In the genomic region with DNA sequence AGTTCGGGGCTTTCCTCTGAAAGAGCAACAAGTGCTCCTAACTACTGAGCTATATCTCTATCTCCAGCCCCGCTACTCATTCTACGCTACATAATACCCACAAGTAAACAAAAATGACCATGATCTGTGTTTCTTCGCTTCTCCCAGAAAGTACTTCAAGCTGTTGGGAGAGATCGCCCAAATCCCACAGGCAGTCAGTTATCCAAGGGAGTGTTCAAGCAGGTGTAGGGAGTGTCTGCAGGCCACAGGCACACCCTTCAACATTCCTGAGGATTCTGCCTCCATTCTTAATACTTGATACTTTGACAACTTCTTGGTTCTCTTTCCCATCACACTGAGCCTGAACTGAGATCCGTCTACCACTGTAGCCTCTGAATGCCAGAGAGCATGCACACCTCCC, we compare ENCODE assay signal across 46 mouse cellular contexts. TPM values are rescaled to one million over a fixed set of nuclear protein-coding genes. Genes with fewer than 3 reads are reported as not detected.
"Had no signal": no experiment of that assay in that cellular context is flagged by ENCODE, and none has a peak within 500 bp of the region (broad histone marks: within the 10 kb centered on the region; RNA-seq: fewer than 3 reads in every experiment).

No protein-coding gene starts in this region.

- H3K4me3 ChIP-seq: limb, embryonic 10.5 days; limb, embryonic 12.5 days; limb, embryonic 13.5 days; limb, embryonic 15.5 days; liver, embryonic 13.5 days; liver, embryonic 15.5 days; lung, embryonic 15.5 days; megakaryocyte, embryonic 14.5 days; midbrain, embryonic 10.5 days; midbrain, embryonic 12.5 days; midbrain, embryonic 13.5 days; midbrain, embryonic 15.5 days; neural tube, embryonic 12.5 days; neural tube, embryonic 13.5 days had no signal

- H3K4me2 ChIP-seq: limb, embryonic 12.5 days; limb, embryonic 13.5 days; limb, embryonic 15.5 days; liver, embryonic 11.5 days; liver, embryonic 13.5 days; liver, embryonic 15.5 days; lung, embryonic 14.5 days; lung, embryonic 15.5 days; midbrain, embryonic 11.5 days; midbrain, embryonic 12.5 days; midbrain, embryonic 13.5 days; midbrain, embryonic 15.5 days; neural tube, embryonic 12.5 days; neural tube, embryonic 13.5 days had no signal

- H3K9ac ChIP-seq: limb, embryonic 12.5 days; limb, embryonic 13.5 days; limb, embryonic 15.5 days; liver, embryonic 13.5 days; liver, embryonic 14.5 days; liver, embryonic 15.5 days; liver, postnatal 0 days; lung, embryonic 14.5 days; lung, embryonic 15.5 days; midbrain, embryonic 12.5 days; midbrain, embryonic 13.5 days; midbrain, embryonic 15.5 days; neural tube, embryonic 12.5 days; neural tube, embryonic 13.5 days had no signal

- H3K4me1 ChIP-seq: liver, embryonic 13.5 days; liver, embryonic 15.5 days; megakaryocyte, embryonic 14.5 days had no signal

- H3K36me3 ChIP-seq: limb, embryonic 10.5 days; limb, embryonic 12.5 days; limb, embryonic 13.5 days; limb, embryonic 15.5 days; liver, embryonic 13.5 days; liver, embryonic 15.5 days; lung, embryonic 15.5 days; midbrain, embryonic 10.5 days; midbrain, embryonic 12.5 days; midbrain, embryonic 13.5 days; midbrain, embryonic 15.5 days; neural tube, embryonic 12.5 days; neural tube, embryonic 13.5 days had no signal

- H3K27ac ChIP-seq: limb, embryonic 10.5 days; limb, embryonic 12.5 days; limb, embryonic 13.5 days; limb, embryonic 15.5 days; liver, embryonic 13.5 days; liver, embryonic 14.5 days; liver, embryonic 15.5 days; lung, embryonic 15.5 days; macrophage; midbrain, embryonic 10.5 days; midbrain, embryonic 12.5 days; midbrain, embryonic 13.5 days; midbrain, embryonic 15.5 days; neural tube, embryonic 12.5 days; neural tube, embryonic 13.5 days had no signal

- H3K27me3 ChIP-seq: limb, embryonic 13.5 days; limb, embryonic 15.5 days; lung, embryonic 15.5 days; midbrain, embryonic 13.5 days; midbrain, embryonic 15.5 days; neural tube, embryonic 12.5 days; neural tube, embryonic 13.5 days had no signal

- DNase-seq: left cerebral cortex, postnatal 4 days; liver; liver, embryonic 13.5 days; liver, postnatal 0 days; lung, adult 18-20 months; lung, adult 2 months; lung, embryonic 14.5 days; lung, postnatal 10 days; lung, postnatal 14 days; lung, postnatal 36 days; lung, postnatal 4 days; midbrain, embryonic 14.5 days had no signal

- ATAC-seq: liver, postnatal 0 days; lung, postnatal 0 days; midbrain, embryonic 13.5 days; midbrain, embryonic 15.5 days; midbrain, embryonic 16.5 days had no signal

- H3K9me3 ChIP-seq: limb, embryonic 10.5 days; limb, embryonic 13.5 days; limb, embryonic 15.5 days; liver, embryonic 13.5 days; liver, embryonic 15.5 days; lung, embryonic 15.5 days; megakaryocyte, embryonic 14.5 days; midbrain, embryonic 10.5 days; midbrain, embryonic 12.5 days; midbrain, embryonic 13.5 days; midbrain, embryonic 15.5 days; neural tube, embryonic 12.5 days; neural tube, embryonic 13.5 days had no signal

RNA-seq across cellular contexts. Expression of gene Atp6v1e2, which starts 4.5 kb away (rescaled TPM):
- total RNA-seq: left cerebral cortex, postnatal 10 days; left cerebral cortex, postnatal 14 days; left cerebral cortex, postnatal 36 days; left cerebral cortex, postnatal 4 days; liver, adult 2 months; megakaryocyte progenitor cell, adult 5-6 weeks; megakaryocyte, adult 5-6 weeks; megakaryocyte-erythroid progenitor cell, adult 5-6 weeks; midbrain, postnatal 0 days; monocyte, adult 5-6 weeks had no signal
- polyA plus RNA-seq: limb, embryonic 10.5 days; limb, embryonic 11.5 days; limb, embryonic 12.5 days; limb, embryonic 13.5 days; limb, embryonic 14.5 days; limb, embryonic 15.5 days; liver, adult 2 months; liver, embryonic 11.5 days; liver, embryonic 13.5 days; liver, embryonic 14.5 days; liver, embryonic 15.5 days; liver, embryonic 16.5 days; liver, postnatal 0 days; lung, adult 2 months; lung, embryonic 14.5 days; lung, embryonic 15.5 days; lung, embryonic 16.5 days; lung, postnatal 0 days; macrophage; midbrain, embryonic 10.5 days; midbrain, embryonic 13.5 days; midbrain, embryonic 14.5 days; midbrain, embryonic 15.5 days; midbrain, embryonic 16.5 days; midbrain, postnatal 0 days; neural tube, embryonic 11.5 days; neural tube, embryonic 12.5 days; neural tube, embryonic 13.5 days had no signal

RNA-seq across cellular contexts. Expression of gene Tmem247, which starts 26.0 kb away (rescaled TPM):
- total RNA-seq: left cerebral cortex, postnatal 10 days; left cerebral cortex, postnatal 14 days; left cerebral cortex, postnatal 25 days; left cerebral cortex, postnatal 36 days; left cerebral cortex, postnatal 4 days; liver, adult 2 months; megakaryocyte progenitor cell, adult 5-6 weeks; megakaryocyte, adult 5-6 weeks; megakaryocyte-erythroid progenitor cell, adult 5-6 weeks; midbrain, postnatal 0 days; monocyte, adult 5-6 weeks had no signal
- polyA plus RNA-seq: limb, embryonic 10.5 days; limb, embryonic 11.5 days; limb, embryonic 12.5 days; limb, embryonic 13.5 days; limb, embryonic 14.5 days; limb, embryonic 15.5 days; liver, adult 2 months; liver, embryonic 11.5 days; liver, embryonic 13.5 days; liver, embryonic 14.5 days; liver, embryonic 15.5 days; liver, embryonic 16.5 days; liver, postnatal 0 days; lung, adult 2 months; lung, embryonic 14.5 days; lung, embryonic 15.5 days; lung, embryonic 16.5 days; lung, postnatal 0 days; macrophage; midbrain, embryonic 10.5 days; midbrain, embryonic 11.5 days; midbrain, embryonic 12.5 days; midbrain, embryonic 13.5 days; midbrain, embryonic 14.5 days; midbrain, embryonic 15.5 days; midbrain, embryonic 16.5 days; midbrain, postnatal 0 days; neural tube, embryonic 11.5 days; neural tube, embryonic 12.5 days; neural tube, embryonic 13.5 days had no signal
